Mouse (Mus musculus) lung, postnatal 14 days (tissue): ENCODE measurements around the gene Etfb.

ENCODE experiments used
- DNase-seq: peaks from one replicate; pipeline ENCODE4 v3.0.0; 2021

Etfb gene

GRCm38 (mm10) chr7:43449811-43450210 lies 5.9 kb downstream of the Etfb start:
- DNase-seq, result no peak

- DNase-seq, result no peak
Observed at GRCm38 (mm10) chr7:43451726-43452125, 7.8 kb downstream of the Etfb start.

GRCm38 (mm10) chr7:43452609-43453008 lies 8.7 kb downstream of the Etfb start:
- peak; percentile 28 for DNase-seq

GRCm38 (mm10) chr7:43453599-43454355 lies 9.9 kb downstream of the Etfb start:
- DNase-seq, result no peak

- no peak for DNase-seq
Observed at GRCm38 (mm10) chr7:43454371-43454770, 10.5 kb downstream of the Etfb start.

GRCm38 (mm10) chr7:43462851-43463250 lies 19.0 kb downstream of the Etfb start, which contains the start of gene Vsig10l:
TSS of gene Vsig10l (plus strand) at chr7:43463151.
- DNase-seq, result no peak

GRCm38 (mm10) chr7:43463976-43464375 lies 20.1 kb downstream of the Etfb start:
- DNase-seq, result no peak

- DNase-seq, result no peak
Observed at GRCm38 (mm10) chr7:43464864-43465343, 21.0 kb downstream of the Etfb start.

- peak; percentile 91 for DNase-seq
Observed at GRCm38 (mm10) chr7:43465344-43466098, 21.6 kb downstream of the Etfb start.

GRCm38 (mm10) chr7:43466099-43466694 lies 22.3 kb downstream of the Etfb start:
- DNase-seq, result peak; percentile 86

- DNase-seq, result peak; percentile 43
Observed at GRCm38 (mm10) chr7:43470373-43470772, 26.5 kb downstream of the Etfb start.

GRCm38 (mm10) chr7:43475706-43476105 lies 31.8 kb downstream of the Etfb start:
- no peak for DNase-seq

GRCm38 (mm10) chr7:43476376-43476775 lies 32.5 kb downstream of the Etfb start:
- DNase-seq, result no peak

- DNase-seq, result no peak
Observed at GRCm38 (mm10) chr7:43481191-43481590, 37.3 kb downstream of the Etfb start.

GRCm38 (mm10) chr7:43482090-43482716 lies 38.3 kb downstream of the Etfb start:
- no peak for DNase-seq

- DNase-seq, result no peak
Observed at GRCm38 (mm10) chr7:43483236-43483635, 39.4 kb downstream of the Etfb start.

- no peak for DNase-seq
Observed at GRCm38 (mm10) chr7:43488646-43489045, 44.8 kb downstream of the Etfb start.

- no peak for DNase-seq
Observed at GRCm38 (mm10) chr7:43489631-43490125, 45.8 kb downstream of the Etfb start, which contains the start of gene Iglon5. TSS of gene Iglon5 (minus strand) at chr7:43490075.

- no peak for DNase-seq
Observed at GRCm38 (mm10) chr7:43490182-43490584, 46.3 kb downstream of the Etfb start.

- no peak for DNase-seq
Observed at GRCm38 (mm10) chr7:43490861-43491260, 47.0 kb downstream of the Etfb start.

- peak; percentile 32 for DNase-seq
Observed at GRCm38 (mm10) chr7:43495343-43496021, 51.6 kb downstream of the Etfb start.
